In the genomic region with DNA sequence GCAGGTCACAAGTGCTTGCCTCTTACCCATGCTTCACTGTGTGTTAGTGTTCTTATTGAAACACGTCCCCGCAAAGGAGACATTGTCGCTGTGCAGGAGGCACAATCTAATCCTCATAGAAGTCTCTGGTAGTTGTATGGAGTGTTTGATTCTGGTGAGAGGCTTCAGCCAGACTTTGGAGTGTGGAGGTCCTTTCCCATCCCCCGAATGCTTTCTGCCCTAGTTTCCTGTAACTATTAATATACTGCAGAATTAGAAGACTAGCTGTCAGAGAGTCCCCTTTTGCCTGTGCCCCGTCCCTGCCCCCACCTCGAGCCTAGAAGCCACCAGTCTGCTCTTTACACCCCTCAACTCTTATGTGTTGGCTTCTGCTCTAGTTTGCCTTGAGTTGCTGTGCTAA, we compare ENCODE assay signal across 23 mouse cellular contexts. TPM values are rescaled to one million over a fixed set of nuclear protein-coding genes. Genes with fewer than 3 reads are reported as not detected.
DNase-seq lines count a peak whose midpoint lies in the region; ATAC-seq lines count a peak whose summit lies in the region.
"Had no signal": no experiment of that assay in that cellular context is flagged by ENCODE, and none has a peak within 500 bp of the region (broad histone marks: within the 10 kb centered on the region; RNA-seq: fewer than 3 reads in every experiment).

No protein-coding gene starts in this region.

- H3K4me3 ChIP-seq in heart, embryonic 10.5 days = no peak overlapping the region
- no peak overlapping the region for H3K4me3 ChIP-seq in heart, embryonic 11.5 days (ENCODE audit: low read depth, low read length)
- no peak overlapping the region for H3K4me3 ChIP-seq in heart, embryonic 13.5 days
- no peak overlapping the region for H3K4me3 ChIP-seq in forebrain, embryonic 12.5 days (replicated peaks)
- H3K4me3 ChIP-seq: embryonic facial prominence, embryonic 10.5 days; embryonic facial prominence, embryonic 12.5 days had no signal

- H3K27ac ChIP-seq in heart, embryonic 10.5 days = no peak overlapping the region
- no peak overlapping the region for H3K27ac ChIP-seq in heart, embryonic 11.5 days (ENCODE audit: low read depth, low read length)
- peak overlapping the region; percentile 24; the same call in 1 of the 2 replicates for H3K27ac ChIP-seq in heart, embryonic 13.5 days (replicated peaks)
- no peak overlapping the region for H3K27ac ChIP-seq in forebrain, embryonic 12.5 days
- H3K27ac ChIP-seq: embryonic facial prominence, embryonic 10.5 days; embryonic facial prominence, embryonic 12.5 days had no signal

- no peak overlapping the region for H3K4me2 ChIP-seq in heart, embryonic 11.5 days
- no peak overlapping the region for H3K4me2 ChIP-seq in heart, embryonic 13.5 days
- no peak overlapping the region for H3K4me2 ChIP-seq in forebrain, embryonic 12.5 days
- H3K4me2 ChIP-seq: embryonic facial prominence, embryonic 12.5 days had no signal

- H3K9ac ChIP-seq in heart, embryonic 11.5 days (ENCODE audit: low read depth, low read length) = no peak overlapping the region
- no peak overlapping the region for H3K9ac ChIP-seq in heart, embryonic 13.5 days
- H3K9ac ChIP-seq in forebrain, embryonic 12.5 days = no peak overlapping the region
- H3K9ac ChIP-seq: embryonic facial prominence, embryonic 12.5 days had no signal

- DNase-seq in heart, embryonic 10.5 days (ENCODE audit: low spot score) = peak; percentile 64
- no peak for DNase-seq in heart, postnatal 10 days
- DNase-seq: adrenal gland, adult 8-10 months; adrenal gland, postnatal 14 days; adrenal gland, postnatal 36 days; B cell, adult 2 months; cerebellum, adult 11-12 months; cerebellum, adult 2 months; cerebellum, adult 9-10 months; cerebellum, postnatal 10 days; cerebellum, postnatal 25 days had no signal

- no peaks in the 10 kb centered on the region for H3K27me3 ChIP-seq in heart, embryonic 10.5 days (ENCODE audit: insufficient read depth, poor library complexity, severe bottlenecking)
- no peaks in the 10 kb centered on the region for H3K27me3 ChIP-seq in heart, embryonic 11.5 days (ENCODE audit: control insufficient read depth, insufficient read depth, low read length)
- H3K27me3 ChIP-seq in heart, embryonic 13.5 days (replicated peaks) = no peaks in the 10 kb centered on the region
- no peaks in the 10 kb centered on the region for H3K27me3 ChIP-seq in forebrain, embryonic 12.5 days
- H3K27me3 ChIP-seq: CH12.LX; embryonic facial prominence, embryonic 12.5 days; Patski had no signal

- ATAC-seq in heart, embryonic 11.5 days (replicated peaks; ENCODE audit: insufficient number of reproducible peaks, low FRiP score, low TSS enrichment) = no peak
- ATAC-seq in heart, embryonic 13.5 days (ENCODE audit: extremely low read depth, insufficient number of reproducible peaks, low FRiP score, low TSS enrichment) = no peak
- no peak for ATAC-seq in forebrain, embryonic 12.5 days (ENCODE audit: low FRiP score)
- ATAC-seq: activated CD4-positive, CD25-positive, alpha-beta regulatory T cell, adult 4 months; CD4-positive, CD25-positive, alpha-beta regulatory T cell, adult 4 months; forebrain, embryonic 14.5 days; forebrain, embryonic 16.5 days; Patski had no signal

- H3K4me1 ChIP-seq in heart, embryonic 10.5 days = peaks cover 7% of the 10 kb centered on the region
- 0 out of 2 replicates have a peak, but pooled peaks cover 4% of the 10 kb centered on the region for H3K4me1 ChIP-seq in heart, embryonic 11.5 days (ENCODE audit: control insufficient read depth, insufficient read depth, low read length)
- peaks cover 19% of the 10 kb centered on the region for H3K4me1 ChIP-seq in heart, embryonic 13.5 days
- peaks cover 12% of the 10 kb centered on the region for H3K4me1 ChIP-seq in forebrain, embryonic 12.5 days
- H3K4me1 ChIP-seq: embryonic facial prominence, embryonic 12.5 days had no signal

- no peaks in the 10 kb centered on the region for H3K36me3 ChIP-seq in heart, embryonic 10.5 days
- no peaks in the 10 kb centered on the region for H3K36me3 ChIP-seq in heart, embryonic 11.5 days (ENCODE audit: control insufficient read depth, insufficient read depth, low read length)
- no peaks in the 10 kb centered on the region for H3K36me3 ChIP-seq in heart, embryonic 13.5 days
- H3K36me3 ChIP-seq in forebrain, embryonic 12.5 days (replicated peaks) = peaks cover 3% of the 10 kb centered on the region; the same call in 1 of the 2 replicates
- H3K36me3 ChIP-seq: embryonic facial prominence, embryonic 10.5 days; embryonic facial prominence, embryonic 12.5 days; G1E had no signal

- intact Hi-C loops in heart, postnatal 10 days (cut with DNase I) = no loop called here

- WGBS in heart, embryonic 10.5 days = 75% methylated on average over 6 of the region's 6 CpGs
- WGBS in heart, embryonic 11.5 days (ENCODE audit: insufficient replicate concordance) = 70% methylated on average over 6 of the region's 6 CpGs
- 60% methylated on average over 6 of the region's 6 CpGs for WGBS in heart, embryonic 13.5 days
- WGBS in forebrain, embryonic 12.5 days = 89% methylated on average over 6 of the region's 6 CpGs

- H3K9me3 ChIP-seq in heart, embryonic 10.5 days = no peaks in the 10 kb centered on the region
- no peaks in the 10 kb centered on the region for H3K9me3 ChIP-seq in heart, embryonic 11.5 days (replicated peaks; ENCODE audit: control insufficient read depth, low read length)
- no peaks in the 10 kb centered on the region for H3K9me3 ChIP-seq in heart, embryonic 13.5 days
- no peaks in the 10 kb centered on the region for H3K9me3 ChIP-seq in forebrain, embryonic 12.5 days
- H3K9me3 ChIP-seq: embryonic facial prominence, embryonic 10.5 days; embryonic facial prominence, embryonic 12.5 days had no signal

RNA-seq across cellular contexts. Expression of a gene that starts 30.4 kb away (rescaled TPM):
- polyA plus RNA-seq in heart, embryonic 10.5 days (2016; fragmentation: Nextera tagmentation; extraction: Ambion mirVana) = 4.8 and 7.9 TPM in 2 replicates
- 4.7 and 5.5 TPM in 2 replicates for polyA plus RNA-seq in heart, embryonic 11.5 days (2014; fragmentation: Nextera tagmentation; extraction: Ambion mirVana)
- polyA plus RNA-seq in heart, embryonic 13.5 days (2015; fragmentation: Nextera tagmentation; extraction: Ambion mirVana) = 7.6 and 8.2 TPM in 2 replicates
- 10 to 100 TPM; 11.9 to 13.0 TPM for total RNA-seq in heart, postnatal 10 days (2021)
- polyA plus RNA-seq in forebrain, embryonic 12.5 days (2016; fragmentation: Nextera tagmentation; extraction: Ambion mirVana) = 148 and 156 TPM in 2 replicates
- total RNA-seq: CH12.LX had no signal
- polyA plus RNA-seq: G1E had no signal

Comparison
In these comparisons a context has a peak if more than half of its experiments do, and no peak if none do; other contexts are left out.
1. RNA of a gene that starts 30.4 kb away (polyA plus RNA-seq): 148 to 156 TPM in forebrain, embryonic 12.5 days; 7.6 to 8.2 TPM in heart, embryonic 13.5 days, 4.8 to 7.9 TPM in heart, embryonic 10.5 days and 4.7 to 5.5 TPM in heart, embryonic 11.5 days; every median in the first group is over 10 times any median in the second.